Mouse (Mus musculus) limb, embryonic 11.5 days (tissue): ENCODE measurements around the gene Olfr1015. TPM values are rescaled to one million over a fixed set of nuclear protein-coding genes. Genes with fewer than 3 reads are reported as not detected.

Experiments
- ATAC-seq: fragments of 200-750 bp; cut with Nextera tagmentation; 2 replicates; pipeline ENCODE4 v1.8.0; 2017; ENCODE audit warnings: low read depth; ENCODE audit not compliant: insufficient number of reproducible peaks, low FRiP score, low TSS enrichment
- DNase-seq: peaks from one replicate; pipeline ENCODE4 v3.0.0-alpha.2; 2015; ENCODE audit warnings: low spot score
- H3K27ac ChIP-seq: fragments of 300-500 bp; sonication (generic); replicated peaks from 2 replicates; pipeline ENCODE4 v1.5.1; 2014; ENCODE audit warnings: low read depth, mild to moderate bottlenecking, low read length
- H3K27me3 ChIP-seq: fragments of 300-500 bp; sonication (generic); 2 replicates; pipeline ENCODE4 v1.6.1; 2014; ENCODE audit warnings: mild to moderate bottlenecking, low read length, mixed read lengths; ENCODE audit not compliant: control insufficient read depth, insufficient read depth
- H3K36me3 ChIP-seq: fragments of 300-500 bp; sonication (generic); 2 replicates; pipeline ENCODE4 v1.6.1; 2014; ENCODE audit warnings: mild to moderate bottlenecking, low read length, moderate library complexity, mixed read lengths; ENCODE audit not compliant: control insufficient read depth, insufficient read depth
- H3K4me1 ChIP-seq: fragments of 300-500 bp; sonication (generic); 2 replicates; pipeline ENCODE4 v1.6.1; 2014; ENCODE audit warnings: low read length, mixed read lengths; ENCODE audit not compliant: control insufficient read depth, insufficient read depth
- H3K4me2 ChIP-seq: fragments of 300-500 bp; sonication (generic); 2 replicates; pipeline ENCODE4 v1.6.1; 2014; ENCODE audit warnings: low read depth, mild to moderate bottlenecking, moderate library complexity; ENCODE audit not compliant: severe bottlenecking
- H3K4me3 ChIP-seq: fragments of 300-500 bp; sonication (generic); 2 replicates; pipeline ENCODE4 v1.5.1; 2014; ENCODE audit warnings: low read depth, low read length
- H3K9ac ChIP-seq: fragments of 300-500 bp; sonication (generic); 2 replicates; pipeline ENCODE4 v1.6.1; 2014; ENCODE audit warnings: mild to moderate bottlenecking, low read length
- H3K9me3 ChIP-seq: fragments of 300-500 bp; sonication (generic); 2 replicates; pipeline ENCODE4 v1.6.1; 2016; ENCODE audit warnings: low read length; ENCODE audit not compliant: control insufficient read depth
- WGBS: fragments of 180-500 bp; shearing (Covaris S2); extraction: QIAGEN DNeasy Blood & Tissue Kit; methylation state at CpG from one replicate; pipeline ENCODE4 v1.1.7; 2014; 5-methylcytosine and 5-hydroxymethylcytosine counted together
- polyA plus RNA-seq: library from polyadenylated mRNA; unstranded; fragments of >200 nt; fragmentation: Nextera tagmentation; extraction: Ambion mirVana; gene quantifications from 2 replicates; pipeline ENCODE4 v1.2.1, GENCODE M21; 2014

Olfr1015 gene
- polyA plus RNA-seq = not detected in 2 replicates

DNA sequence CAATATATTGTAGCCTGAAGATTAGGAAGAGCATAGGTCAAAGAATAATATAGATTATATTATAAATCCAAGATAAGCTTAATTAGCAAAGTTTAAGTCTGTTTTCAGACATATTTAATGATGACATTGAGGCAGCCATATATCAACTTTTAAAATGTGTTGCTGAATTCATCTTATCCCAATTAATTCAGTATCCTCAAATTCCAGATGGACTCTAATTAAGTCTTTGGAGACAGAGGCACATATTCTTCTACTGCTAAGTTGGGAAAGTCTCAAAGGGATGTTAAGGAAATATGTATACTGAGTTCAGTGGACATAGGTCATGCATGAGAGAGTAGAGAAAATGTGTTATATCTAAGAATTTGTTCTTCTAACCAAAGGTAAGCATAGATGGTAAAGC, at the start of gene Olfr1015:
Olfr1015 (plus strand) TSS at position 301 of the 400 bp plus-strand sequence.
- H3K9ac ChIP-seq = no peak within 1 kb of the TSS
- no peaks in the 10 kb centered on the region for H3K36me3 ChIP-seq
- H3K4me2 ChIP-seq = no peak within 1 kb of the TSS
- no peaks in the 10 kb centered on the region for H3K4me1 ChIP-seq
- H3K9me3 ChIP-seq = no peaks in the 10 kb centered on the region
- no peaks in the 10 kb centered on the region for H3K27me3 ChIP-seq
- H3K4me3 ChIP-seq = no peak within 1 kb of the TSS
- DNase-seq (no peak), ATAC-seq (no peak)
- H3K27ac ChIP-seq = no peak within 1 kb of the TSS

DNA sequence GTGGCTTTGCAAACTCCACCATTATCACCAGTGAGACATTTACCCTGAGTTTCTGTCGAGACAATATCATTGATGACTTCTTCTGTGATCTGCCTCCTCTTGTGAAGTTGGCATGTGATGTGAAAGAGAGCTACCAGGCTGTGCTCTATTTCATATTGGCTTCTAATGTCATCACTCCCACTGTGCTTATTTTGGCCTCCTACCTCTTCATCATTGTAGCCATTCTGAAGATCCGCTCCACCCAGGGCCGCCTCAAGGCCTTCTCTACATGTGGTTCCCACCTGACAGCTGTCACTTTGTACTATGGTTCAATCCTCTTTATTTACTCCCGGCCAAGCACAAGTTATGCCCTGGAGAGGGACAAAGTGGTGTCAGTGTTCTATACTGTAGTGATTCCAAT, 28.0 kb upstream of the Olfr1015 start:
- ATAC-seq (no peak), DNase-seq (no peak)
- Histone ChIP-seq H3K4me3 (no peak overlapping the region), H3K9me3 (no peaks in the 10 kb centered on the region), H3K4me2 (no peak overlapping the region), H3K36me3 (no peaks in the 10 kb centered on the region), H3K9ac (no peak overlapping the region), H3K27ac (no peak overlapping the region), H3K27me3 (no peaks in the 10 kb centered on the region), H3K4me1 (no peaks in the 10 kb centered on the region)
- WGBS = 94% methylated on average over 4 of the region's 4 CpGs

GRCm38 (mm10) chr2:85762666-85763065, 19.2 kb upstream of the Olfr1015 start, which contains the start of gene Olfr1012:
Olfr1012 (minus strand) TSS chr2:85762766.
- DNase-seq (no peak), ATAC-seq (no peak)
- Histone ChIP-seq H3K36me3 (no peaks in the 10 kb centered on the region), H3K27me3 (no peaks in the 10 kb centered on the region), H3K27ac (no peak within 1 kb of the TSS), H3K4me3 (no peak within 1 kb of the TSS), H3K9ac (no peak within 1 kb of the TSS), H3K4me2 (no peak within 1 kb of the TSS), H3K4me1 (no peaks in the 10 kb centered on the region), H3K9me3 (no peaks in the 10 kb centered on the region)
- WGBS = 70% methylated on average over 1 of the region's 1 CpGs

DNA sequence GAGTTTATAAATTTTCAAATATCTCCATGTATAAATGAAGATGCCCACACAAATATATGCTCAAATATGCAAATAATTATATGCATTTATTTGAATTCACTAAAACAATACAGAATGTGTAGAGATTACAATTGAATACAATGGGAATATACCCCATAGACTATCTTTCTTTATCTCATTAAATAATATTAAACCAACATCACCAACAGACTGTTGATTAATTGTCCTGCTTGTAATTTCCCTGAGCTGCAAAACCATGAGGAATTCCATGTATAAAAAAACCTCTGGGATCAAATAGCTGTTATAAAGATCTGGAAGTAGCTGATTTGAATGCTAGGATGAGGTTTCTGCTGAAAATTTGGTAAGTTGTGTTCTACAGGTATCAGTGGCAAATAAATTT, 15.0 kb upstream of the Olfr1015 start, which contains the start of gene Olfr1013:
Olfr1013 (plus strand) TSS at position 301 of the 400 bp plus-strand sequence.
- DNase-seq (no peak), ATAC-seq (no peak)
- H3K27ac ChIP-seq = no peak within 1 kb of the TSS
- no peaks in the 10 kb centered on the region for H3K36me3 ChIP-seq
- no peak within 1 kb of the TSS for H3K9ac ChIP-seq
- H3K9me3 ChIP-seq = no peaks in the 10 kb centered on the region
- H3K27me3 ChIP-seq = no peaks in the 10 kb centered on the region
- no peaks in the 10 kb centered on the region for H3K4me1 ChIP-seq
- no peak within 1 kb of the TSS for H3K4me2 ChIP-seq
- no peak within 1 kb of the TSS for H3K4me3 ChIP-seq

GRCm38 (mm10) chr2:85772413-85772812, 9.4 kb upstream of the Olfr1015 start, which contains the start of gene Olfr1014:
Olfr1014 (plus strand) TSS chr2:85772713.
- no peak within 1 kb of the TSS for H3K4me2 ChIP-seq
- no peak within 1 kb of the TSS for H3K9ac ChIP-seq
- ATAC-seq (no peak), DNase-seq (no peak)
- no peak within 1 kb of the TSS for H3K27ac ChIP-seq
- no peaks in the 10 kb centered on the region for H3K9me3 ChIP-seq
- no peak within 1 kb of the TSS for H3K4me3 ChIP-seq
- H3K36me3 ChIP-seq = no peaks in the 10 kb centered on the region
- no peaks in the 10 kb centered on the region for H3K27me3 ChIP-seq
- H3K4me1 ChIP-seq = no peaks in the 10 kb centered on the region

DNA sequence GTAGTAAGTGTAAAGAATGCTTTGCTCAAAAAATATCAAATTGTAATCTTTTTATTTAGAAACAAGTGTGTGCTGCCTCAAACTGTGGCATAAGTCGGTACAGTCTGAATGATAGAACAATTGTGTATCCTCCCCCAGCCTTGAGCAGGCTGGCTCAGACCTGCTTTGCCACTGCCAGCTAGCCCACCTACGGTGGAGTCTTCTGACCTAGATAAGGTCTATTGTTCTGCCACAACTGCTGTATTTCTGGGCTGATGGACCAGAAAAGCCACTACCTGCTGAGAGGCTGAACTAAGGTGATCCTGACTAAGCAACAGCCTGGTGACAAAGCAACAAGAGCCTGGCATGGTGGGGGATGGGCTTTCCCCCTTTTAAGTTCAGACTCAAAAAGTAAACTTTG, 10.5 kb downstream of the Olfr1015 start:
- no peak overlapping the region for H3K27ac ChIP-seq
- no peak overlapping the region for H3K4me2 ChIP-seq
- H3K9ac ChIP-seq = no peak overlapping the region
- no peaks in the 10 kb centered on the region for H3K36me3 ChIP-seq
- no peaks in the 10 kb centered on the region for H3K27me3 ChIP-seq
- no peak for ATAC-seq
- no peak for DNase-seq
- no peak overlapping the region for H3K4me3 ChIP-seq
- no peaks in the 10 kb centered on the region for H3K9me3 ChIP-seq
- H3K4me1 ChIP-seq = no peaks in the 10 kb centered on the region
- 76% methylated on average over 2 of the region's 2 CpGs for WGBS

GRCm38 (mm10) chr2:85802444-85802843, 20.6 kb downstream of the Olfr1015 start, which contains the start of gene Olfr1016:
Olfr1016 (minus strand) TSS chr2:85802544.
- DNase-seq (no peak), ATAC-seq (no peak)
- no peak within 1 kb of the TSS for H3K9ac ChIP-seq

GRCm38 (mm10) chr2:85804501-85804900, 22.7 kb downstream of the Olfr1015 start:
- no peaks in the 10 kb centered on the region for H3K27me3 ChIP-seq
- 61% methylated on average over 4 of the region's 4 CpGs for WGBS
- no peaks in the 10 kb centered on the region for H3K9me3 ChIP-seq
- H3K4me3 ChIP-seq = no peak overlapping the region
- H3K27ac ChIP-seq = no peak overlapping the region
- H3K4me2 ChIP-seq = no peak overlapping the region
- H3K36me3 ChIP-seq = no peaks in the 10 kb centered on the region
- no peak for ATAC-seq
- DNase-seq = no peak
- H3K9ac ChIP-seq = no peak overlapping the region
- no peaks in the 10 kb centered on the region for H3K4me1 ChIP-seq

More at GRCm38 (mm10) chr2:85802444-85802843, 20.6 kb downstream of the Olfr1015 start, which contains the start of gene Olfr1016:
- Histone ChIP-seq H3K4me2 (no peak within 1 kb of the TSS), H3K36me3 (no peaks in the 10 kb centered on the region), H3K27ac (no peak within 1 kb of the TSS), H3K27me3 (no peaks in the 10 kb centered on the region), H3K4me3 (no peak within 1 kb of the TSS), H3K4me1 (no peaks in the 10 kb centered on the region), H3K9me3 (no peaks in the 10 kb centered on the region)
- WGBS = 86% methylated on average over 2 of the region's 2 CpGs

GRCm38 (mm10) chr2:85818179-85818578, 36.4 kb downstream of the Olfr1015 start, which contains the start of gene Olfr1018:
Olfr1018 (plus strand) TSS chr2:85818479.
- H3K4me2 ChIP-seq = no peak within 1 kb of the TSS
- ATAC-seq (no peak), DNase-seq (no peak)

More at GRCm38 (mm10) chr2:85818179-85818578, 36.4 kb downstream of the Olfr1015 start, which contains the start of gene Olfr1018:
- no peak within 1 kb of the TSS for H3K9ac ChIP-seq
- no peaks in the 10 kb centered on the region for H3K27me3 ChIP-seq
- H3K4me1 ChIP-seq = no peaks in the 10 kb centered on the region
- no peaks in the 10 kb centered on the region for H3K9me3 ChIP-seq
- no peaks in the 10 kb centered on the region for H3K36me3 ChIP-seq
- H3K27ac ChIP-seq = no peak within 1 kb of the TSS
- no peak within 1 kb of the TSS for H3K4me3 ChIP-seq
